Mouse (Mus musculus) ES-Bruce4 (cell line): Measurements from ENCODE around the gene Pax6.

Experiments
- CTCF ChIP-seq: IDR thresholded peaks from one replicate; pipeline ENCODE4 v1.8.1; 2011; ENCODE audit warnings: low read depth, low read length
- EP300 ChIP-seq: IDR thresholded peaks from 2 replicates; pipeline ENCODE4 v1.6.1; 2011; ENCODE audit warnings: low read depth, low read length; ENCODE audit not compliant: insufficient read depth
- POLR2A ChIP-seq: IDR thresholded peaks from one replicate; pipeline ENCODE4 v1.8.1; 2011; ENCODE audit warnings: low read length; ENCODE audit not compliant: insufficient read depth

DNA sequence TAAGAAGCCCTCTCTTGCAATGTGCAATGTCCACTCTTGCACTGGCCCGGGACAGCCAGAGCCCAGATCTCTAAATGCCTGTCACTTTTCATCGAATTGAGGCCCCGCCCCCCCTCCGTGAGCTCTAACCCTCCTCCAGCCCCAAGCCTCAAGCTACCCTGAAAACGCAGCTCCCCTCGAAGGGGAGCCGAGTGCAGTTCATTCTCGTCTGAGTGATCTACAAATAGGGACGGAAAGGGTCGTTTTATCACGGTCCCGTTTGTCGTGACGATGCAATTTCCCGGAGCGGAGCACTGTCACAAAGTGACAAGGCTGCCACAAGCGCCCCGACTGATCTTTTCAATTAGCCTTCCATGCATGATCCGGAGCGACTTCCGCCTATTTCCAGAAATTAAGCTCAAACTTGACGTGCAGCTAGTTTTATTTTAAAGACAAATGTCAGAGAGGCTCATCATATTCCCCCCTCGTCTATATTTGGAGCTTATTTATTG, 13.4 kb downstream of the Pax6 start:
- TF ChIP-seq CTCF (no peak), POLR2A (no peak), EP300 (no peak)
